In the genomic region with DNA sequence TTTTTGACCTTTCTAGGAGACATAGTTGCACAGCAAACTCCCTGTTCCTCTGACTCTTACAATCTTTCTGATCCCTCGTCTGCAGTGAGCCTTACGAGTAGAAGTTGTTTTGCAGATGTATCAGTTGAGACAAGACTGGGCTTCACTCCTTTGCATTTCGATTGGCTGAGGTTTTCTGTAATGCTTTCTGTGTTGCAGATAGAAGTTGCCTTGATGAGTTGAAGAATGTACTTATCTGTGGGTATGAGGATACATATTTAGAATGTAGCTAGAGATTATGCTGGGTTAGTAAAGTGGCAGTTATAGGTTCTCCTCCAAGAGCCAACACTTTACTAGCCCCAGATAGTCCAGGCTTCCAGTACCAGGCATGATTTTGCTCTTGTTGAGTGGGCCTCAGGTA, we compare ENCODE assay signal across 1 mouse cellular context.
TF ChIP-seq lines count a peak whose summit lies in the region.

No protein-coding gene starts in this region.

TF ChIP-seq in MEL, 35 proteins besides CTCF, POLR2A, EP300 and RAD21 (continued from another document):
- TF ChIP-seq MAFK (IDR thresholded peaks at IDR 0.05; ENCODE audit: borderline replicate concordance, low read depth, low read length) (no peak), SIN3A (IDR thresholded peaks at IDR 0.05; ENCODE audit: low read length) (no peak), UBTF (IDR thresholded peaks at IDR 0.05; ENCODE audit: borderline replicate concordance, insufficient read depth, low read depth, low read length) (no peak), USF1 (IDR thresholded peaks at IDR 0.05; ENCODE audit: low read depth, low read length) (no peak), MAZ (IDR thresholded peaks at IDR 0.05; ENCODE audit: low read depth, low read length) (no peak), ETS1 (IDR thresholded peaks at IDR 0.05; ENCODE audit: low read depth, low read length) (peak; percentile 50; the same call in 1 of the 2 replicates), USF2 (IDR thresholded peaks at IDR 0.05; ENCODE audit: borderline replicate concordance in 1 of 2, insufficient read depth in 1 of 2, low read depth in 1 of 2, low read length in 2 of 2) (no peak), MEF2A (IDR thresholded peaks at IDR 0.05; ENCODE audit: extremely low read depth, insufficient replicate concordance, low read depth, low read length, poor library complexity, severe bottlenecking) (peak; percentile 30; the same call in 1 of the 2 replicates), ZNF384 (IDR thresholded peaks at IDR 0.05; ENCODE audit: low read depth, low read length) (no peak), MXI1 (IDR thresholded peaks at IDR 0.05; ENCODE audit: low read depth, low read length) (no peak)
